Mouse (Mus musculus) thymus, adult 2 months (tissue): ENCODE results near the gene Palm. TPM values are rescaled to one million over a fixed set of nuclear protein-coding genes. Genes with fewer than 3 reads are reported as not detected.

Experiments
- DNase-seq: peaks from one replicate; pipeline ENCODE4 v3.0.0; 2021
- H3K27ac ChIP-seq: fragments of 200-500 bp; 2 replicates; pipeline ENCODE4 v1.5.1; 2012; ENCODE audit warnings: low read length, control low read depth; ENCODE audit not compliant: control insufficient read depth, insufficient read depth
- H3K27me3 ChIP-seq: fragments of 200-500 bp; 2 replicates; pipeline ENCODE4 v1.6.1; 2012; ENCODE audit warnings: mild to moderate bottlenecking, low read length, moderate library complexity, mixed read lengths; ENCODE audit not compliant: control insufficient read depth, insufficient read depth
- H3K36me3 ChIP-seq: fragments of 200-500 bp; 2 replicates; pipeline ENCODE4 v1.6.1; 2012; ENCODE audit warnings: mild to moderate bottlenecking, low read length, moderate library complexity; ENCODE audit not compliant: control insufficient read depth, insufficient read depth
- H3K4me1 ChIP-seq: fragments of 200-500 bp; replicated peaks from 2 replicates; pipeline ENCODE4 v1.6.1; 2012; ENCODE audit warnings: low read length; ENCODE audit not compliant: control insufficient read depth, insufficient read depth
- H3K4me3 ChIP-seq: fragments of 200-500 bp; 2 replicates; pipeline ENCODE4 v1.5.1; 2012; ENCODE audit warnings: mild to moderate bottlenecking, low read length, control low read depth, moderate library complexity; ENCODE audit not compliant: control insufficient read depth, insufficient read depth
- CTCF ChIP-seq: fragments of 200-500 bp; IDR thresholded peaks from 2 replicates; pipeline ENCODE4 v1.5.1; 2012; ENCODE audit warnings: mild to moderate bottlenecking, control low read depth, low read length, moderate library complexity, borderline replicate concordance; ENCODE audit not compliant: control insufficient read depth, poor library complexity, insufficient read depth; ENCODE audit errors: extremely low read depth
- POLR2A ChIP-seq: fragments of 200-500 bp; IDR thresholded peaks from 2 replicates; pipeline ENCODE4 v1.6.1; 2012; ENCODE audit warnings: mild to moderate bottlenecking, low read length, control low read depth, moderate library complexity; ENCODE audit not compliant: control insufficient read depth, poor library complexity, insufficient read depth; ENCODE audit errors: extremely low read depth
- WGBS: fragments of 180-500 bp; shearing (Covaris S2); methylation state at CpG from one replicate; pipeline ENCODE4 v1.1.7; 2018; 5-methylcytosine and 5-hydroxymethylcytosine counted together
- polyA plus RNA-seq: library from polyadenylated mRNA; depleted of rRNA; stranded (reverse); fragments of >200 nt; gene quantifications from 2 replicates; pipeline ENCODE4 v1.2.3, GENCODE M21; 2012

Gene Palm
- polyA plus RNA-seq, 1 experiment: 63.7 TPM

- Histone ChIP-seq H3K27me3 (no peaks in the 10 kb centered on the region), H3K4me3 (no peak overlapping the region), H3K36me3 (0 out of 2 replicates have a peak, but pooled peaks cover 3% of the 10 kb centered on the region), H3K4me1 (0 out of 2 replicates have a peak, but pooled peaks cover 3% of the 10 kb centered on the region), H3K27ac (no peak overlapping the region)
- WGBS: 96% methylated on average over 9 of the region's 9 CpGs
- no peak for DNase-seq
- TF ChIP-seq CTCF (no peak), POLR2A (no peak)
Measured at GRCm38 (mm10) chr10:79806331-79806730, 13.0 kb downstream of the Palm start.

DNA sequence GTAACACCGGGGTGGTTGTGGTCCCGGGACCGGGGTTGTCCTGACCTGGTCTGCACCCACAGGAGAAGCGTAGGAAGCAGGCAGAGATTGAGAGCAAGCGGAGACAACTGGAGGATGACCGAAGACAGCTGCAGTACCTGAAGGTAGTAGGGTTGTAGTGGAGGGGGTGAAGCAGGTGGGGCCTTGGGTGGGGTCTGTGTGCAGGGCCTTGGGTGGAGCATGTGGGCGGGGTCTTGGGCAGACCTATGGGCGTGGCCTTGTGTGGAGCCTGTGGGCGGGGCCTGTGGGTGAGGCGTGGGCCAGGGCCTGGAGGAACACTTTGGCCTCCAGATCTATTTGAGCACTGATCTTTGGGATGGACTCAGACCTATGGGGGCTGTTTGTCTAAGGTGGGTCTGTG, 13.6 kb downstream of the Palm start:
- WGBS: 92% methylated on average over 10 of the region's 10 CpGs
- no peak for DNase-seq
- no peak overlapping the region for H3K27ac ChIP-seq
- H3K4me3 ChIP-seq: no peak overlapping the region
- no peaks in the 10 kb centered on the region for H3K27me3 ChIP-seq
- H3K36me3 ChIP-seq: 0 out of 2 replicates have a peak, but pooled peaks cover 3% of the 10 kb centered on the region
- TF ChIP-seq POLR2A (no peak), CTCF (no peak)
- 0 out of 2 replicates have a peak, but pooled peaks cover 3% of the 10 kb centered on the region for H3K4me1 ChIP-seq

DNA sequence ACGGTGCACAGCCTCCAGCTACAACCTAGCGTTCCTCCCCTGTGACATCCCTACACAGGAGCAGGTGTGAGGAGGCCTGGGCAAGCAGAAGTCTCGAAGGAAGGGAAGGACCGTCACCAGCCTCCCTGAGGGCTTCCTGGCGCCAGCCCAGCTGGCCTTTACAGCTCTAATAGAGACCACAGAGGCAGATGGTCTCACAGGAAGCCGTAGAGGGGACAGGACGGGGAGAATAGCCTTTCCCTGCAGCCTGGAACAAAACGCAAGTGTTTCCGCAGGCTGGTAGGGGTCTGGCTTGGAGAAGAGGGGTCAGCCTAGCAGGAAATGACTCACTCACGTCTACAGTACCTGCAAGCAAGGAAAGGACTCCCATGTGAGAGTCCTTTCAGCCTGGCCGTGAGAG, 14.5 kb downstream of the Palm start:
- H3K4me3 ChIP-seq: no peak overlapping the region
- WGBS: 87% methylated on average over 11 of the region's 11 CpGs
- no peak overlapping the region for H3K27ac ChIP-seq
- H3K36me3 ChIP-seq: 0 out of 2 replicates have a peak, but pooled peaks cover 3% of the 10 kb centered on the region
- no peaks in the 10 kb centered on the region for H3K4me1 ChIP-seq
- DNase-seq: no peak
- TF ChIP-seq CTCF (no peak), POLR2A (no peak)
- no peaks in the 10 kb centered on the region for H3K27me3 ChIP-seq

- 98% methylated on average over 11 of the region's 11 CpGs for WGBS
- TF ChIP-seq POLR2A (no peak), CTCF (no peak)
- no peak overlapping the region for H3K27ac ChIP-seq
- no peak for DNase-seq
- 0 out of 2 replicates have a peak, but pooled peaks cover 3% of the 10 kb centered on the region for H3K36me3 ChIP-seq
- H3K4me3 ChIP-seq: no peak overlapping the region
- H3K27me3 ChIP-seq: no peaks in the 10 kb centered on the region
- no peaks in the 10 kb centered on the region for H3K4me1 ChIP-seq
Measured at GRCm38 (mm10) chr10:79808728-79809127, 15.4 kb downstream of the Palm start.

DNA sequence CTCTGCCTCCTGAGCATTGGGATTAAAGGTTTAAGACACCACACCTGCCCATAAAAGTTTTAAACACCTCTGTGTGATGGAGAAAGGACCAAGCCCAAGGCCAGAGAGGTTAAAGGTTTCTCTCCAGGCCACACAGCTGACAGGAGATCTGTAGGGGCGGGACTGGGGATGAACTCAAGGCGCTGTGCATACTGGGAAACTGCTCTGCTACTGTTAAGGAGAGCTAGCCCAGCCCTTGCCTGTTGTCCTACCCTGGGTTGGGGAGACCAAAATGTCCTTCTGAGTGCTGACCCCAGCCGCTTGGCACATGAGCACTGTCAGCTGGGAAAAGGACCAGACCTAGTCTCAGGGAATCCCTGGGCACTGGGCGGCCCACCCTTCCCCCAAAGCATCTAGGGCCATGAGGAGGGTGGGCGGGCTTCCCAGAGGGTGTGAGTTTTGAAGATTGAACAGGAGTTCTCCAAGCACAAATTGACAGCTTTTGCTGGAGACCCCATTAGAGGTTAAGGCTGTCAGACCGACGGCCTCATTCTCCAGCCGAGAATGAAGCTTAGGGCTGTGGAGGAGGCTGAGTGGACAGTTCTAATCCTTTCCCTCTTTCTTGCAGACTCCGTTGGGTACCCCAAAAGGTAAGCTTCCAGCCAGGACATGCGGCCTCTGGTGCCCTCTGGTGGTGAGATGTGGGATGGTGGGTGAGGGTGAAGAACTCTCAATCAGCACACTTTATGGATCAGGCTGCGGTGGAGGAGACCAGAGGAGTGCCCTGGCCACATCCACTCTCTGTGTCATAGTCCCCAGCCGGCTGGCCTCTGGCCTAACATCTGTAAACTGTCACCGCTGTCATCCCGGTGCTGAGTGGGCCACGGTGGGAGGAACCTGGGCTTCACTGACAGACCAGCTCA, 18.6 kb downstream of the Palm start:
- Histone ChIP-seq H3K4me3 (no peak overlapping the region), H3K36me3 (0 out of 2 replicates have a peak, but pooled peaks cover 3% of the 10 kb centered on the region), H3K27me3 (no peaks in the 10 kb centered on the region), H3K27ac (no peak overlapping the region), H3K4me1 (peaks cover 5% of the 10 kb centered on the region; the same call in 1 of the 2 replicates)
- 48% methylated on average over 15 of the region's 15 CpGs for WGBS
- peak; percentile 92 for DNase-seq
- TF ChIP-seq POLR2A: no peak
- peak; percentile 86 for TF ChIP-seq CTCF

GRCm38 (mm10) chr10:79814271-79814842, 21.0 kb downstream of the Palm start:
- no peaks in the 10 kb centered on the region for H3K27me3 ChIP-seq
- H3K4me1 ChIP-seq: peaks cover 5% of the 10 kb centered on the region; the same call in 1 of the 2 replicates
- no peak for DNase-seq
- no peak overlapping the region for H3K27ac ChIP-seq
- 93% methylated on average over 5 of the region's 5 CpGs for WGBS
- H3K4me3 ChIP-seq: no peak overlapping the region
- TF ChIP-seq CTCF (no peak), POLR2A (no peak)
- peaks cover 5% of the 10 kb centered on the region for H3K36me3 ChIP-seq
